Mouse (Mus musculus) stomach, postnatal 0 days (tissue): ENCODE data around the gene Fgf13.

Experiments used
- CTCF ChIP-seq: IDR thresholded peaks from 2 replicates; pipeline ENCODE4 v1.5.1; 2016; ENCODE audit warnings: antibody characterized with exemption, low read depth, mild to moderate bottlenecking, moderate library complexity
- EP300 ChIP-seq: optimal IDR thresholded peaks from 2 replicates; pipeline ENCODE3; 2016; ENCODE audit warnings: antibody characterized with exemption

DNA sequence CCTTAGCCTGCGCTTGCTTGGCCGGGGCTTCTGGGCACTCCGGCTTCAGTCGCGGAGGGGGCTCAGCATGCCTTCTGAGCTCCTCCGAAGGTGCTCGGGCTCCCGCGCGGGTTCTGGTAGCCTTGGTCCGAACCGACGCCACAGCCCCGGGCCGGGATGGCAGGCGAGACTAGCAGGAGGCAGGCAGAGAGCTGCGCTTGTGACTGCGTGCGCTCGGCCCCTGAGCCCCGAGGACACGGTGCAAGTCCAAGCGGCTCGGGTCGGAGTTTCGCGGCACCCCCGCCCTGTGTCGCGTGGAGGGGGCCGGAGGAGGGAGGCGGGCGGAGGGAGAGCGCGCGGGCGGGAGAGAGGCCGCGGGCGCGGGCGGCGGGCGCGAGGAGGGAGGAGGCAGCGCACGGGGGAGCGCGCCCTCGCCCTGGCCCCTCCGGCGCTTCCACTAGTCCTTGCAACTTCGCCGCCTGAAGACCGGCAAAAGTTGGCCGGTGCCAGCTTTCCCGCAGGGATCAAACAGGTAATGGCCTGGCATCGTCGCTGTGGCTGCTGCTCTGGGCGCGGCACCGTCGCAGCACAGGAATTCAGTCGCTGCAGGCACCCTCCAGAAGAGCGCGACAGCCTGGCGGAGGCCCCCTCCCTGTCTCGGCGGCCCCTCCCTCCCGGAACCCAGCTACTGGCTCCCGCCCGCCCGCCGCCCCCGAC lies 433.6 kb downstream of the Fgf13 start:
- TF ChIP-seq CTCF: no peak
- TF ChIP-seq EP300: no peak
